Mouse (Mus musculus) C2C12 (cell line): ENCODE data around the gene Klhdc7b. TPM values are rescaled to one million over a fixed set of nuclear protein-coding genes. Genes with fewer than 3 reads are reported as not detected.
A peak's percentile ranks its signal among the peaks of the same experiment; 100 is the strongest.

Experiments
- H3K27me3 ChIP-seq: one replicate; pipeline ENCODE4 v1.6.1; 2011; ENCODE audit not compliant: control insufficient read depth, insufficient read depth, insufficient read length
- H3K36me3 ChIP-seq: one replicate; pipeline ENCODE4 v1.6.1; 2011; ENCODE audit not compliant: control insufficient read depth, insufficient read depth
- H3K4me3 ChIP-seq: one replicate; pipeline ENCODE4 v1.5.1; 2011; ENCODE audit warnings: mild to moderate bottlenecking, control low read depth; ENCODE audit not compliant: poor library complexity, insufficient read depth, severe bottlenecking
- H3K79me2 ChIP-seq: one replicate; pipeline ENCODE4 v1.6.1; 2011; ENCODE audit not compliant: control insufficient read depth, insufficient read depth
- H3K79me3 ChIP-seq: one replicate; pipeline ENCODE4 v1.6.1; 2011; ENCODE audit warnings: low read depth, control low read depth
- H3ac ChIP-seq: one replicate; pipeline ENCODE3; 2011; ENCODE audit warnings: low read depth; ENCODE audit not compliant: control insufficient read depth, insufficient read length
- CEBPB ChIP-seq: IDR thresholded peaks from one replicate; pipeline ENCODE4 v1.6.1; 2011; ENCODE audit warnings: low read depth, mild to moderate bottlenecking, control low read depth, moderate library complexity
- CTCF ChIP-seq: IDR thresholded peaks from one replicate; pipeline ENCODE4 v1.5.1; 2011; ENCODE audit not compliant: control insufficient read depth, insufficient read depth, insufficient read length
- FOSL1 ChIP-seq: IDR thresholded peaks from one replicate; pipeline ENCODE4 v1.8.0; 2011; ENCODE audit warnings: mild to moderate bottlenecking, low read length; ENCODE audit not compliant: poor library complexity, insufficient read depth, severe bottlenecking
- MAX ChIP-seq: IDR thresholded peaks from one replicate; pipeline ENCODE4 v1.6.1; 2011; ENCODE audit warnings: mild to moderate bottlenecking, control low read depth
- MYOD1 ChIP-seq: IDR thresholded peaks from one replicate; pipeline ENCODE4 v1.6.1; 2011; ENCODE audit warnings: low read depth; ENCODE audit not compliant: control insufficient read depth, insufficient read length
- MYOG ChIP-seq: IDR thresholded peaks from one replicate; pipeline ENCODE4 v1.6.1; 2011; ENCODE audit not compliant: control insufficient read depth, insufficient read length; ENCODE audit errors: extremely low read depth
- USF1 ChIP-seq: IDR thresholded peaks from one replicate; pipeline ENCODE4 v1.6.1; 2011; ENCODE audit warnings: low read depth, mild to moderate bottlenecking, control low read depth, moderate library complexity
- polyA plus RNA-seq: library from polyadenylated mRNA; unstranded; fragments of >200 nt; fragmentation: generic; extraction: Trizol; gene quantifications from one replicate; pipeline ENCODE4 v1.2.1, GENCODE M21; 2012; ENCODE audit warnings: missing spikeins

The Klhdc7b gene
- polyA plus RNA-seq, 1 experiment, result not detected

DNA sequence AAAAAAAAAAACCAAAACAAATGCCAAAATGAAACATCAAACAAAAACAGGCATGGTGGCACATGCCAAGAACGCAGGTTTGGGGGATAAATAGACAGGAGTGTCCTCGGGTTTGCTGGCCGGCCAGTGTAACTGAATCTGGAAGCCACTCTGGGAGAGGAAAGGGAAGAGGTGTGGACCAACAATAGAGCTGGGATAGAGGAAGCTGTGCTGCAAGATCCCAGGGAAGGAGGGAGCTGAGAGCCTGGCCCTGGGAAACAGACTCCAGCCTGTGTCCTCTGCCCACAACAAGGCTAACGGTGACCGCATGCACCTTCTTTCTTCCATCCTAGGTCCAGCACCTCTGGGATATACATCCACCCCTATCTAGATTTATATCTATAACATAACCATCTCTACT is 34.3 kb upstream of the Klhdc7b start:
- peaks cover 52% of the 10 kb centered on the region for H3K36me3 ChIP-seq
- TF ChIP-seq MYOG (no peak), CTCF (no peak), MYOD1 (no peak), FOSL1 (no peak), MAX (no peak), USF1 (no peak), CEBPB (no peak)
- peaks cover 30% of the 10 kb centered on the region for H3K79me2 ChIP-seq
- no peak overlapping the region for H3ac ChIP-seq
- H3K27me3 ChIP-seq, result no peaks in the 10 kb centered on the region
- H3K79me3 ChIP-seq, result peaks cover 15% of the 10 kb centered on the region
- H3K4me3 ChIP-seq, result no peak overlapping the region

DNA sequence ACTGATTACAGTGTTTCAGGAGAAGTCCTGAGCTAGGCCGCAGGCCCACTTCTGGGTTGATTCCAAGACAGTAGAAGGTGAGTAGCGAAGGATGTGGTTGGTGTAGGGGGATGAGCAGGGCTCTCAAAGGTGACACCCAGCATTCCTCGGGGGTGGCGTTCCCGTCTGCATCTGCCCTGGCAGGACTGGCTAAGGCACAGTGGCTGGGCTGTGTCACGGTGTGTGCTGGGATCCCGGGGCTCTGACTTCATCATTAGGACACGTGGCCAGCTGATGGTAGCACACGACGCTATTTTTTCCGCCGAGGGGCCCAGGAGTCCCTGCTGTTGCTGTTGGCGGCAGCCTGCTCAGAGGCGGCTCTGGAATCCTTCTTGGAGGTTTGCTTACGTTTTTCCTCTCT is 33.4 kb upstream of the Klhdc7b start:
- H3K79me2 ChIP-seq, result peaks cover 38% of the 10 kb centered on the region
- H3K79me3 ChIP-seq, result peaks cover 19% of the 10 kb centered on the region
- no peaks in the 10 kb centered on the region for H3K27me3 ChIP-seq
- H3K4me3 ChIP-seq, result no peak overlapping the region
- H3K36me3 ChIP-seq, result peaks cover 52% of the 10 kb centered on the region
- H3ac ChIP-seq, result no peak overlapping the region
- TF ChIP-seq MAX, result no peak
- TF ChIP-seq FOSL1, result no peak
- TF ChIP-seq CEBPB, result no peak
- no peak for TF ChIP-seq USF1
- TF ChIP-seq MYOD1, result no peak
- no peak for TF ChIP-seq MYOG

DNA sequence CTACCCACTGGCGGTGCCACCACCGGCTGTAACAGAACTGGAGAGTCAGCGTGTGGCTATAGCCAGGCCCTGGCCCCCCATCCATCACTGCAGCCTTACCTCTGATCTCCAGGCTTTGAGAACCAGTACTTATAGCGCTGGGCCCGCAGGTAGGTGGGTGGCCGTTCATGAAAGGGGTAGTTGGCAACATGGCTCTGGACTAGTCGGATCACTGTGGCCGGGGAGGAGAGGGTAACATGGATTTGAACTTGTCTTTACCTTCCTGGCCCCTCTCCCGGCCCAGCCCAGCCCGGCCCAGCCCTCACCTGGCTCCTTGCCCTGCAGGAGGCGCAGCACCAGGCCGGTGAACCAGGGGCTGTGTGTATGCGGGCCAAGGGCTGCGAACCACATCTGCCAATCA is 32.7 kb upstream of the Klhdc7b start:
- no peak for TF ChIP-seq FOSL1
- no peak for TF ChIP-seq USF1
- TF ChIP-seq CEBPB, result no peak
- TF ChIP-seq CTCF, result no peak
- TF ChIP-seq MAX, result no peak
- no peak for TF ChIP-seq MYOD1
- no peak for TF ChIP-seq MYOG
- H3K79me2 ChIP-seq, result peaks cover 46% of the 10 kb centered on the region
- peaks cover 24% of the 10 kb centered on the region for H3K79me3 ChIP-seq
- peaks cover 52% of the 10 kb centered on the region for H3K36me3 ChIP-seq
- no peak overlapping the region for H3K4me3 ChIP-seq
- no peak overlapping the region for H3ac ChIP-seq
- H3K27me3 ChIP-seq, result no peaks in the 10 kb centered on the region

DNA sequence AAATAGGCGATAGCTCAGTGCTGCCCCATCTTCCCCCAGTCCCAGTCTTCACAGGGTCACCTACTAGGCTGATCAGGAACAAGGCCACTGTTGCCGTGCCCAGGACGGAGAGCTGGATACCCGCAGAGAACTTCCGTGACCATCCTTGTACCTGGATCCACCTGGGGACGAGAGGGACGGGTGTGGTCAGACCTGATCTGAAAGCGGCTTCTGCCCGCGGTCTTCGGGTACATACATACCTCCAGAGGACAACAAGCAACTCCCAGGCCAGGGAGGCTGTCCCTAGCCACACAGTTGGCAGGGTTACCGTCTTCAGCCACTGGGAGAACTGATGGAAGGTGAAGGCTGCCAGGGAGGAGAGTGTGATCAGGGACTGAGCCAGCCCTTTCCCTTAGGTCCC is 31.9 kb upstream of the Klhdc7b start:
- Histone ChIP-seq H3K4me3 (no peak overlapping the region), H3ac (no peak overlapping the region), H3K27me3 (no peaks in the 10 kb centered on the region), H3K79me3 (peaks cover 31% of the 10 kb centered on the region), H3K79me2 (peaks cover 53% of the 10 kb centered on the region), H3K36me3 (peaks cover 54% of the 10 kb centered on the region)
- TF ChIP-seq FOSL1 (no peak), CTCF (no peak), MYOG (no peak), MYOD1 (no peak), MAX (no peak), CEBPB (no peak), USF1 (no peak)

DNA sequence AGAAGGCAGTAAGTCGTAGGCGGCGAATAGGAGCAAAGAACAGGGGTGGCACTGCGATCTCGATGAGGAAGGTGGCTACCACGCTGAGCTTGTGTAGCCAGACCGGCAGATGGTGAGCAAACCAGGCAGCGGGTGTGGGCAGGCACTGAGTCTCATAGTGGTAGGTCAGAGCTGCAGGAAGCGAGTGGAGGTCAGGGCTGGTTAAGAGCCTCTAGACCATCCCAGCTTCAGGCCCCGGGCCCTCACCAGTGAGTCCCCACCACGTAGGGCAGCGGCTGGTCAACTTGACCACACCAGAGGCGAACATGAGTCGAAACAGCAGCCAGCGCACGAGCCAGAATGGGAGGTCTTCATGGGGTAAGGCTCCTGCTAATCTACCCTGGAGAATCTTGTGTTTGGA is 30.9 kb upstream of the Klhdc7b start:
- H3K4me3 ChIP-seq, result peak overlapping the region; percentile 94
- peak overlapping the region; percentile 44 for H3ac ChIP-seq
- H3K79me3 ChIP-seq, result peaks cover 42% of the 10 kb centered on the region
- H3K27me3 ChIP-seq, result no peaks in the 10 kb centered on the region
- peaks cover 63% of the 10 kb centered on the region for H3K79me2 ChIP-seq
- TF ChIP-seq MYOG, result no peak
- TF ChIP-seq USF1, result no peak
- no peak for TF ChIP-seq MYOD1
- no peak for TF ChIP-seq FOSL1
- no peak for TF ChIP-seq CTCF
- TF ChIP-seq MAX, result no peak
- TF ChIP-seq CEBPB, result no peak
- H3K36me3 ChIP-seq, result peaks cover 65% of the 10 kb centered on the region

DNA sequence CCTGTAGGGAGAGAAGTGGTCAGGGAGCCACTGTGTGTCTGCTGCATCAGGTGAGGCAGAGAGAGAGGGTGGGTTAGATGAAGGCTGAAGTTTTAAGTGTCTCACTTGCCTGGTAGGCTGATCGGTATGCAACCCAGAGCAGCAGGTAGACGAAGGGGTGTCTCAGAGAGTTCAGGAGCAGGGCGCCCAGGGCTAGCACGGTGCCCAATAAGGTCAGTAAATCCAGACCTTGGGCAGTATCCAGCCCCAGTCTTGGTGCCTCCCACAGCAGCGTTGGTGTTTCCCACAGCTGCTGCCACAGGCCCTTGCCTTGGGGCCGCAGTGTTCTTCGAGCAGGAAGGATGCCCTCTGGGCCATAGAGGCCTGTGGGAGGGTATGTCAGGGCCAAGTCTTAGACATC is 30.3 kb upstream of the Klhdc7b start:
- Histone ChIP-seq H3K79me3 (peaks cover 47% of the 10 kb centered on the region), H3K4me3 (peak overlapping the region; percentile 94), H3K27me3 (no peaks in the 10 kb centered on the region), H3ac (peak overlapping the region; percentile 87), H3K36me3 (peaks cover 61% of the 10 kb centered on the region), H3K79me2 (peaks cover 70% of the 10 kb centered on the region)
- TF ChIP-seq MYOG (no peak), MAX (no peak), MYOD1 (no peak), FOSL1 (no peak), CEBPB (no peak), CTCF (no peak), USF1 (no peak)
